In genomic region chr4:150198268-150198667, GRCm38 (mm10) we compare ENCODE assay signal across 24 mouse cellular contexts. TPM values are rescaled to one million over a fixed set of nuclear protein-coding genes. Genes with fewer than 3 reads are reported as not detected.
"Had no signal": no experiment of that assay in that cellular context is flagged by ENCODE, and none has a peak within 500 bp of the region (broad histone marks: within the 10 kb centered on the region; RNA-seq: fewer than 3 reads in every experiment).

No protein-coding gene starts in this region.

- H3K27me3 ChIP-seq: midbrain, embryonic 12.5 days; midbrain, embryonic 15.5 days; neural tube, embryonic 13.5 days; stomach, embryonic 15.5 days had no signal

- H3K9ac ChIP-seq: liver, embryonic 14.5 days; lung, embryonic 14.5 days; midbrain, embryonic 12.5 days; midbrain, embryonic 15.5 days; neural tube, embryonic 13.5 days; stomach, embryonic 15.5 days had no signal

- ATAC-seq: midbrain, embryonic 15.5 days had no signal

- DNase-seq: lung, adult 18-20 months; lung, embryonic 14.5 days; lung, postnatal 10 days; lung, postnatal 4 days; right cerebral cortex, postnatal 14 days; thymus, adult 2 months; thymus, postnatal 25 days; thymus, postnatal 4 days had no signal

- H3K27ac ChIP-seq: liver, embryonic 14.5 days; midbrain, embryonic 12.5 days; midbrain, embryonic 15.5 days; neural tube, embryonic 13.5 days; stomach, embryonic 15.5 days; stomach, postnatal 0 days had no signal

- H3K36me3 ChIP-seq: midbrain, embryonic 12.5 days; midbrain, embryonic 15.5 days; neural tube, embryonic 13.5 days; stomach, embryonic 15.5 days had no signal

- H3K4me2 ChIP-seq: lung, embryonic 14.5 days; midbrain, embryonic 12.5 days; midbrain, embryonic 15.5 days; neural tube, embryonic 13.5 days; stomach, embryonic 15.5 days had no signal

- H3K4me1 ChIP-seq: midbrain, embryonic 12.5 days; midbrain, embryonic 15.5 days; neural tube, embryonic 13.5 days; stomach, embryonic 15.5 days had no signal

- H3K9me3 ChIP-seq: midbrain, embryonic 12.5 days; midbrain, embryonic 15.5 days; neural tube, embryonic 13.5 days; stomach, embryonic 15.5 days had no signal

- H3K4me3 ChIP-seq: midbrain, embryonic 12.5 days; midbrain, embryonic 15.5 days; neural tube, embryonic 13.5 days; stomach, embryonic 15.5 days had no signal

RNA-seq across cellular contexts. Expression of gene Car6, which starts 2.9 kb away (rescaled TPM):
- total RNA-seq: midbrain, postnatal 0 days; monocyte, adult 5-6 weeks; neutrophil, adult 5-6 weeks had no signal
- polyA plus RNA-seq: liver, embryonic 16.5 days; lung, embryonic 14.5 days; lung, embryonic 16.5 days; midbrain, embryonic 12.5 days; midbrain, embryonic 15.5 days; midbrain, postnatal 0 days; neural tube, embryonic 11.5 days; neural tube, embryonic 13.5 days; spleen, adult 2 months; stomach, embryonic 15.5 days; stomach, postnatal 0 days; urinary bladder, adult 2 months had no signal

RNA-seq across cellular contexts. Expression of gene Slc2a7, which starts 49.5 kb away (rescaled TPM):
- total RNA-seq: megakaryocyte, adult 5-6 weeks; midbrain, postnatal 0 days; monocyte, adult 5-6 weeks; neutrophil, adult 5-6 weeks had no signal
- polyA plus RNA-seq: lung, embryonic 14.5 days; lung, embryonic 16.5 days; midbrain, embryonic 12.5 days; midbrain, embryonic 15.5 days; midbrain, postnatal 0 days; neural tube, embryonic 11.5 days; neural tube, embryonic 13.5 days; spleen, adult 2 months; stomach, postnatal 0 days; testis, adult 2 months; urinary bladder, adult 2 months had no signal
